Mouse (Mus musculus) heart, embryonic 11.5 days (tissue): ENCODE measurements around the gene Gm5799. TPM values are rescaled to one million over a fixed set of nuclear protein-coding genes. Genes with fewer than 3 reads are reported as not detected.

Experiments
- polyA plus RNA-seq: library from polyadenylated mRNA; unstranded; fragments of >200 nt; fragmentation: Nextera tagmentation; extraction: Ambion mirVana; gene quantifications from 2 replicates; pipeline ENCODE4 v1.2.1, GENCODE M21; 2014

Gene Gm5799
- polyA plus RNA-seq, 1 experiment from 2014 or later: not detected

Other genes with a start within 250 kb of the Gm5799 start
- not detected in 2 replicates for gene Gm8127, start 249.7 kb upstream of the Gm5799 start, polyA plus RNA-seq
- not detected in 2 replicates for gene 1700001F09Rik, start 195.8 kb upstream of the Gm5799 start, polyA plus RNA-seq
- gene Gm8138, start 127.2 kb upstream of the Gm5799 start, polyA plus RNA-seq: not detected in 2 replicates
- not detected in 2 replicates for gene Gm17654, start 35.6 kb downstream of the Gm5799 start, polyA plus RNA-seq
- not detected in 2 replicates for gene Gm10375, start 64.4 kb downstream of the Gm5799 start, polyA plus RNA-seq
- not detected in 2 replicates for gene Gm8165, start 133.6 kb downstream of the Gm5799 start, polyA plus RNA-seq
- gene Gm7324, start 154.3 kb downstream of the Gm5799 start, polyA plus RNA-seq: 1.2 TPM in 2 replicates
- not detected in 2 replicates for gene Gm16506, start 183.9 kb downstream of the Gm5799 start, polyA plus RNA-seq
- gene Gm6526, start 204.3 kb downstream of the Gm5799 start, polyA plus RNA-seq: not detected in 2 replicates
- gene Gm8180, start 241.2 kb downstream of the Gm5799 start, polyA plus RNA-seq: not detected in 2 replicates